Mouse (Mus musculus) brain, embryonic 14.5 days (tissue): ENCODE data around the gene Gm20498. TPM values are rescaled to one million over a fixed set of nuclear protein-coding genes. Genes with fewer than 3 reads are reported as not detected.
"Not testable (repeated sequence)": the region's sequence is repeated elsewhere in the genome, so short reads cannot be mapped to it uniquely, and the experiment has no call there.

Source experiments
- DNase-seq: peaks from one replicate; pipeline ENCODE4 v3.0.0-alpha.2; 2011; ENCODE audit warnings: low read depth
- CTCF ChIP-seq: fragments of 200-500 bp; IDR thresholded peaks from 2 replicates; pipeline ENCODE4 v1.5.1; 2012; ENCODE audit warnings: inconsistent platforms, mild to moderate bottlenecking, moderate library complexity, borderline replicate concordance; ENCODE audit not compliant: insufficient read depth, insufficient read length; ENCODE audit errors: extremely low read depth
- POLR2A ChIP-seq: fragments of 200-500 bp; IDR thresholded peaks from 2 replicates; pipeline ENCODE4 v1.6.1; 2012; ENCODE audit warnings: mild to moderate bottlenecking, inconsistent platforms, borderline replicate concordance; ENCODE audit not compliant: poor library complexity, insufficient read depth, insufficient read length, severe bottlenecking; ENCODE audit errors: extremely low read depth
- polyA plus RNA-seq: library from polyadenylated mRNA; depleted of rRNA; stranded (reverse); fragments of >200 nt; gene quantifications from 2 replicates; pipeline ENCODE4 v1.2.3, GENCODE M21; 2012

Gm20498 gene
- polyA plus RNA-seq, 1 experiment = 18.5 TPM

DNA sequence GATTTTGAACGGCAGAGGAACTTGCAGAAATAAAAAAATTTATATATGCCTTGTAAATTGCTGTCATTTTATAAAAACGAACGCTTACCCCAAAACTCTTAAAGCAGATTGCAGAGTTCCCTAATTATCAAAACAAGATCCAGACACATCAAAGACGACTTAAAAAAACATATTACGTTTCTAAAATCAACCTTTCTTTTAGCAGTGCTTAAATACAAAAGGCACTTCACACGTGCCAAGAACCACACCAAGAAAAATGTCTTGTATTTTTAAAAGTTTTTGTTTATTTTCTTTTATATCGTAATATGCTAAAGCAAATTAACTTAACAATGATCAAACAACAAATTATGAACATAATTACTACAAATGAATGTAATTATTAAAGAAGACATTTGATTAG, 48.5 kb downstream of the Gm20498 start:
- TF ChIP-seq POLR2A (no peak), CTCF (no peak)
- peak; percentile 26 for DNase-seq

DNA sequence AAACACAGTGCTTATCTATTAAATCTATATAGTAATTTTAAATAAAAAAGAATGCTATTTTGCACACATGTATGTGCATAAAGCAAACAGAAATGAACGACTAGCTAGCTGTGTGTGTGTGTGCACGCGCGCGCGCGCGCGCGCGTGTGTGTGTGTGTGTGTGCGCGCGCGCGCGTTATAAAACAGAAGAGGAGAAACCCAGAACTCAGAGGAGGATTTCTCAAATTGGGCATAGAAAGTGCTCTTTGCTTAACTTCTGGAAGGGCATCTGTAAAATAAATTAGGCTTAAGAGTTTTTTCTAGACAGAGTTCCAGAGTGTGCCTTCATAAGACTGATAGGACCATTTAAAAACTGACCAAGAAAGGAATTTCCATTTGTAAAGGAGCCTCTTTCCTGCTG, 49.0 kb downstream of the Gm20498 start:
- peak; percentile 75 for DNase-seq
- TF ChIP-seq CTCF = no peak
- no peak for TF ChIP-seq POLR2A

DNA sequence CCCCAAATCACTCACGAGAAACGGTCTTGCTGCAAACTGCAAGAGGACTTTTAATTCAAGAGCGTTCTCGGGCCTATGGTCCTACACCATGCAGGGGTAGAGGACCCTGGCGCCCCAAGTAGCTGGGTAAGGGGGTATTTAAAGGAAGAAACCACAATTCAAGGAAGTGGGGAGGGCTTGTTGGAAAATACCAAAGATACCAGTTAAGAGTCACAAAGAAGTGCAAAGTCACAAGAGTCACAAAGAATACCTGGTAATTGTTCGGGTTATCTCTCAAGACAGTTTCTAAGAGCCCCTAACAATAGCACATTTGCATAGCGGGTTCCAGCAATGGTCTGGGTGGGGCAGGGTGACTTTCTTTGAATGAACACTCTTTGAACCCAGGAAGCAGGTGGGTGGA, 73.7 kb downstream of the Gm20498 start:
- DNase-seq = not testable (repeated sequence)

DNA sequence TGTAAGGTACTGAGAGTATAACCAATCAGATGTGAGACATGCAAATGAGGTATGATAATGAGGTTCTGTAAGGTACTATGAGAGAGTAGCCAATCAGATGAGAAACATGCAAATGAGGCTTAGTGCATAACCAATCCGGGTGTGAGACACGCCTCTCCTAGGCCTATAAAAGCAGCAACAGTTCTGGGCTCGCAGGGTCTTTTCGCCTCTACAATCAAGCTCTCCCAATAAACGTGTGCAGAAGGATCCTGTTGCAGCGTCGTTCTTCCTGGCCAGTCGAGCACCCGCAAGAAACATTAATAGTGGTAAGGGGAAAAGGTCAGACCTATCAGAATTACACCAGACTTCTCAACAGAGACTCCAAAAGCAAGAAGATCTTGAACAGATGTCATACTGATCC, 93.7 kb downstream of the Gm20498 start:
- not testable (repeated sequence) for DNase-seq

DNA sequence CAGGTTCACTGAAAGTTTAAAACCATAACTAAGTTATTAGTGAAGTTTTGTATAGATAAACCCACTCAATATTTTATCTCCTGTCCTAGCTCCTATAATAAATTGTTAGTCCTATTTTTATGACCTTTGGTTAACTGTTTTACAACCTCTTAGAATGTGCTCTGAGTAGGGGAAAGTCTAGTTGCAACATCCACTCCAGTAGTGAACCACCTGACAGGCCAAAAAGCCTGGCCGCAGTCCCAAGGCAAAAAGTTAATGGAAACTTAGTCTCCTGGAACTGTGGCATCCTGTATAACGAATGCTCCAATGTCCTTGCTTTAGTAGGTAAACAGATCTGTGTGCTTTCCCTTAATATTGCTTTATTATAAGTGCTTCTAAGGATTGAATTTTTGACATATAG, 97.9 kb downstream of the Gm20498 start:
- not testable (repeated sequence) for DNase-seq

DNA sequence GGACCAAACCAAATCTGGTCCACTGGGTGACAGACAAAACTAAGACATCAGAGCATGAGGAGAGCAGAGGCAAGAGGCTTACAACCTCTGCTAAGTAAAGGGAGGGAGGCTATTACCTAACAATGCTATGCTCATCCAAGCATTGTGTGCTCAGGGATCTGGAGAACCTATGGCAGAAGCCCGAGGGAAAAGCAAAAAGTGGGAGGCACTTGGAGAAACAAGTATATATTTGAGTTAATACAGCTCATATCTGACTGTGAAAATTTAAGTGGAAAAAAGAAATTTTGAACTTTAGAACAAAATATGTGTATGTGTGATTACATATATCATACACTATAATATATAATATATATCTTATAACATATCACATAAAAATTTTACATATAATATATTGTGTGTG, 110.9 kb downstream of the Gm20498 start, which contains the start of gene Adam4:
Gene Adam4, minus strand, starts transcription at position 101 of the 400 bp plus-strand sequence.
- TF ChIP-seq POLR2A = no peak
- no peak for TF ChIP-seq CTCF
- no peak for DNase-seq

DNA sequence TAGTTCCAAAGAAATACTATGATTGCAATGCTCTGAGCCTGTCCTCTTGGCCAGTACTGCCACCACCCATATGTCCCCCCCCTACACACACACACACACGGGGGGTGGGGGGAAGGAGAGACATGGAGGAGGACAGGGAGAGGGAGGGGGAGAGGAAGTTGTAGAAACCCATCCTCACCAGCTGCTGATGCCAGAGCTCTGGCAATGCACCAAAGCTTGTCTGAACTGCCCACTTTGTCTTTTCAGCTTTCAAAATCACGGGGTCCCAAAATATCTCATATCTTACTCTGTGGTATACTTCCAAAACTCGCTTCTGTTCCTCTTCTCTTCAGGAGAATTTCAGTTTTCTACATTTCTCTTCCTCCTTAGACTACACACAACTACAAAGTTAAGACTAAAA, 119.5 kb downstream of the Gm20498 start:
- no peak for DNase-seq
- TF ChIP-seq CTCF = no peak
- TF ChIP-seq POLR2A = no peak

DNA sequence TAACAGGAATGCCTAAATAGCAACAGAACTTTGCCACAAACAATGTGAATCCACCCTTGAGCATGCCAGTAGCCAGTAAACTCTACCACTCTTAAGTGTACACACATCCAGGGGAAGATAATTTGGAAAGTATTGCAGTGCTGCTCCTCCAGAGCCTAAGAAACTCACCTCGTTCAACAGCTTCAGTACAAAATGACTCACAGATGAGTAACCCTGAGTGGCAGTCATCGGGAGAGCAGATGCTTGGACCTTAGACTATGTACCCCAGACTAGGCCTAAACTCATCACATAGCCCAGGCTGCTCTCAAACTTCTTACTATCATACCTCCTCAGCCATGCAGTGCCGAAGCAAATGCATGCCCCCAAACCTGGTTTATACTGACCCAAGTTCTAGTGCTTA, 123.7 kb downstream of the Gm20498 start:
- no peak for TF ChIP-seq CTCF
- no peak for TF ChIP-seq POLR2A
- no peak for DNase-seq

DNA sequence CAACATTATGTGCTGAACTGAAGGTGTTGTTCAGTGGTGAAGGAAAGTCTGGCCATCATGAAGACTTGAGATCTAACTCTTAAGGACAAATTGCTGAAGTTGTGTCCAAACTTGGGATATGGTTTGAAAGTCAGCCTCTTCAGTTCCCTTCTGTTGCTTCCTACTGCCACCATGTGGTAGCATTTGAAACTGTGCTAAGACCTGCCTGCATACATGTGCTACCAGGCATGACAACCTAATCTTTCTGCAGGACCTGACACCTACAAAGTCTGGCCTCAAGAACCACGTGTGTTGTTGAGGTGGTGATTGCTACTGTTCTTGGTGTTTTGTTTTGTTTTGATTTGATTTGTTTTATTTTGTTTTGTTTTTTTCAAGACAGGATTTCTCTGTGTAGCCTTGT, 130.5 kb downstream of the Gm20498 start:
- TF ChIP-seq CTCF = peak; percentile 81; the same call in 1 of the 2 replicates
- no peak for TF ChIP-seq POLR2A

DNA sequence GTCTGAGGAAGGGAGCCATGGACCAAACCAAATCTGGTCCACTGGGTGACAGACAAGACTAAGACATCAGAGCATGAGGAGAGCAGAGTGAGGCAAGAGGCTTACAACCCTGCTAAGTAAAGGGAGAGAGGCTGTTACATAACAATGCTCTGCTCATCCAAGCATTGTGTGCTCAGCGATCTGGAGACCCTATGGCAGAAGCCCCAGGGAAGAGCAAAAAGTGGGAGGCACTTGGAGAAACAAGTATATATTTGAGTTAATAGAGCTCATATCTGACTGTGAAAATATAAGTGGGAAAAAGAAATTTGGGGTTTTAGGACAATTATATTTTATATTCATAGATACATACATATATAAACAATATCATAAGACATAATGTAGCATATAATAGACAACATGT, 153.3 kb downstream of the Gm20498 start, which contains the start of gene Gm4787:
Gene Gm4787, minus strand, starts transcription at position 101 of the 400 bp plus-strand sequence.
- not testable (repeated sequence) for DNase-seq

More for the DNA sequence above, 130.5 kb downstream of the Gm20498 start:
- DNase-seq = peak; percentile 87

DNA sequence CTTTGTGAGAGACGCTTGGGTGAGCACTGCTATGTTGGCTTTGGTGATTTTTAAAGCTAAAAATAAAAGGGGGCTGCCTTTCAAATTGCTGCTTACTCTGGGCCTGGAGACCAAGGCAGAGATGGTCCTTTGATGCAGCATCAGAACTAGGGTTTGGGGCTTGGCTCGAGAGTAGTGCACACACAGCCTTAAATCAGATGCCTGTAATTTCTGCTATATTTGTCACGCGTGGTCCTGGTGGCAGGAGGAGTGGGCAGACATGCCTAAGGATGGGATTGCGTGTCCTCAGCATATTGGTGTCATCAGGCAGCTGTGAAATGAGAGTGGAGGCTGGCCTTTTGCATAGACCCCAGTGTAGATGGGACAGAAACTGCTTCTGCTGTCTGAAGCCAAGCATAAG, 198.9 kb downstream of the Gm20498 start:
- no peak for DNase-seq
- TF ChIP-seq POLR2A (no peak), CTCF (no peak)

DNA sequence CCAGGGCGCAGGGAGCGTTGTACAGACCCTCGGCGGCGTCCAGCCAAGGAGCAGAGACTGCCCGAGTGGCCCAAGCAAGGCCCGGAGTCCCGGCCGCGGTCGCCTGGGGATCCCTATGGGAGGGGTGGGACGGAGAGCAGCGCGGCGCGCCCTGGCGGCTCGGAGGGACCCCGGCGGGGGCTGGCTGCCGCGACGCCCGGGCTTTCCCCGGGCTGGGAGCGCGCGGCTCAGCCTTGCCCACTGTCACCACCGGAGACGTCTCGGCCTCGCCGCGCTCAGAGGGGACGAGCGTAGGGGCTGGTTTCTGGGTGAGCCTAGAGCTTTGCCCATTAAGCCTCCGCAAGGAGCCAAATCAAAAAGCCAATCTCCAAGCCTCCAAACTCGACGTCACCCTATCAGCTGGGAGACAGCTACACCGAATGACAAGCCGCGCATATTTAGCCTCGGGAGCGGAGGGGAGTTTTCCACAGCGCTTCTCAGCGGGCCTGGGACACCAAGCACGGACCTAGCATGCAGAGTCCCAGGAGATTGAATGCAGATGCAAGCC, 199.8 kb downstream of the Gm20498 start, which contains the start of gene Slc8a3:
Gene Slc8a3, minus strand, starts transcription at position 306 of the 547 bp plus-strand sequence.
- peak; percentile 83 for DNase-seq
- TF ChIP-seq CTCF (no peak), POLR2A (0 out of 2 replicates have a peak, but pooled peaks have one; percentile 13)

DNA sequence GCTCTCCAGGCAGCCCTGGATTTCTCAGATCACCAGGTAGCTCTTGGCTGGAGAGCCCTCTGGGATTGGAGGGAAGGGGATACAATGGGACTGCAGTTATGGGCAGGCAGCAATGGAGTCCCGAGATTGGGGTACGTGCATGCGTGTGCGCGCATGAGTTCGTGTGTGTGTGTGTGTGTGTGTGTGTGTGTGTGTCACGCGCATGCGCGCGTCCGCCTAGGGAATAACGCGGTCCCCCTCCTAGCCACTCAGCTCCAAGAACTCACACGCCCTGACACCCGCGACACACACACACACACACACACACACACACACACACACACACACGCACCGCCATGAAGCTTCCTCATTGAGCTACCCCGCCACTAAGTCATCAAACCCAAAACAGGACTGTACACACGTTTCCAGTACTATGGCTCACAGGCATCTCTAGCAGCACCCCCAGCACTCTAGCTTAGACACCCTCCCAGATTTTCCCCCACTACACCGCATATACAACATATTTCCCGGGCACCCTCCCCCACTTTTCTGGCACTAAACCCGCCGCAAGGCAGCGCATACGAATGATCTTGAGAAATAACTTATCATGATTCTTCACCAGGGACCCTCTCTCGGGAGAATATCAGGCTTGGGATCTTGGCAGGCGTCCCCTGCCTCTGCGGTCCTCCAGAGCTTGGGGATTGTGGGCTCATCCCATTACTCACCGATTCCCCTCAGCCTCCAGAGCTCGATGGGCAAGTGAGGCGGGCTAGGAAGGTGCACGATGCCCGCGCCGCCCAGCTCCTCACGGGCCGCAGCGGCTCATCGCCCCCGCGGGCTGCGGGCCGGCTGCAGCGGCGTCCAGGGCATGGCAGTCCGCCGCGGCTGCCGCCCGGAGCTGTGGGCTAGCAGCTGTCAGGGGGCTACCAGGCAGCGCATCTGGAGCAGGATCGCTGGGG, 200.5 kb downstream of the Gm20498 start:
- no peak for TF ChIP-seq CTCF
- peak; percentile 93 for DNase-seq
